Mouse (Mus musculus): ENCODE measurements around the gene Itgal. TPM values are rescaled to one million over a fixed set of nuclear protein-coding genes. Genes with fewer than 3 reads are reported as not detected.

Gene Itgal
- polyA plus RNA-seq, 1 experiment, result 1.3 TPM

DNA sequence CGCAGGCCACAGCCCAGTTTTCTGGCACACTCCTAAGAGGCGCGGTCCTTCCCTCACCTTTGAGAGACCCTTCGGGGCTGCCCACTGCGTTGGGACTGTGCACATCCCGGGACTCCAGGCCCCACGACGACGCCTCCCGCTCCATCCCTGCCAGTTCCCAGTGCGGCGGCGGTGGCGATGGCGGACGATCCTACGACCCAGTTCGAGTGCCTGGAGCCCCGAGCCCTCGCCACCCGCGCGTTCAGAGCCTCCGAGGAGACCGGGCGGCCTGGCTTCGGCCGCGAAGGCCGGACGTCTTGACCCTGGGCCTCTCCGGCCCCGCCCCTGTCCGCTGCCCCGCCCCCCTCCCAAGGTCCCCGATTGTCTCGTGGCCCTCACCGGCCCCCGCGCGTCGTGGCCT lies 49.0 kb downstream of the Itgal start:
- Histone ChIP-seq H3K27ac (ENCODE audit: insufficient read depth, low read length) (peak overlapping the region; percentile 100), H3K4me3 (ENCODE audit: insufficient read depth, low read length) (peak overlapping the region; percentile 97), H3K4me1 (ENCODE audit: control insufficient read depth, insufficient read depth, low read length) (peaks cover 4% of the 10 kb centered on the region; the same call in 1 of the 2 replicates)
- TF ChIP-seq CTCF (IDR thresholded peaks at IDR 0.05; ENCODE audit: extremely low read depth, insufficient read depth, low read length), result no peak
- TF ChIP-seq POLR2A (IDR thresholded peaks at IDR 0.05; ENCODE audit: extremely low read depth, insufficient read depth, low read length), result no peak

DNA sequence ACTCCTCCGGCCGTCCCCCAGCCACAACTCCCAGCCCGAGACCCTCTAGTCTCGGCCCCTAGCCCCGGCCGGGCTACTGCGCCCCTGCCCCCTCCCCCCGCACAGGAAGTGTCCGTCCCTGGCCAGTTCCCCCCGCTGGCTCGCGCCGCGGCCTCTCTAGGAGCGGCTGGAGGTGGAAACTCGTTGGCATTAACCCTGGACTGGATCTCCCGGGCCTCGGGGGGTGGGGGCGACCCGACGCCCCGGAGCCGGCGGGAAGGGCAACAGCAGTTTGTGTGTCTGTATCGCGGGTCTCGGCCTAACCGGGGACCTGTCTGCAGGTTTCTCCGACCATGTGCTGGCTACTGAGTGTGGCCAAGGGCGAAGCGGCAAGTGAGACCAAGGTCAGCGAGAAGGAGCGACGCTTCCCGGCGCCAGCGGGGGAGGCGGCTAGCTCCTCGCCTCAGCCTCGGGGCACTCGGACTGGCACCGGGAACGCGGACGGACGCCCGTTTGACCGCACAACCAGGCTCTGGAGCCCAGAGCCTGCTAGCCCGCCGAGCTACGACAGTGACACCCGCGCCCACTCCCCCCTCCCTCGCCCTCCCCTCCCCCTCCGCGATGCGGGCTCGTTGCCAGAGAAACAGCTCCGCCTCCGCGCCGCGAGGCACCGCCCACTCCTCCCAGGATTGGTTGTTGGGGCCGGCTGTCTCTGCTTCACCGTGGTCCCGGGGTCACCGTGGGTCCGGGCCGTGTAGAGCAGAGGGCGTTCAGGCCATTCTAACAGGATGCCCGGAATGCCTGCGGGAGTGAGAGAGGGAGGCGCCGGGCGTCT lies 49.7 kb downstream of the Itgal start, which contains the start of gene Zfp768:
Zfp768 (minus strand) TSS at position 78 of the 814 bp plus-strand sequence.
- H3K4me1 ChIP-seq (ENCODE audit: control insufficient read depth, insufficient read depth, low read length), result peaks cover 4% of the 10 kb centered on the region; the same call in 1 of the 2 replicates
- H3K27ac ChIP-seq (ENCODE audit: insufficient read depth, low read length), result peak within 1 kb of the TSS; percentile 100
- peak within 1 kb of the TSS; percentile 97 for H3K4me3 ChIP-seq (ENCODE audit: insufficient read depth, low read length)
- TF ChIP-seq POLR2A (IDR thresholded peaks at IDR 0.05; ENCODE audit: extremely low read depth, insufficient read depth, low read length) (peak; percentile 53; the same call in 1 of the 2 replicates), CTCF (IDR thresholded peaks at IDR 0.05; ENCODE audit: extremely low read depth, insufficient read depth, low read length) (no peak)

DNA sequence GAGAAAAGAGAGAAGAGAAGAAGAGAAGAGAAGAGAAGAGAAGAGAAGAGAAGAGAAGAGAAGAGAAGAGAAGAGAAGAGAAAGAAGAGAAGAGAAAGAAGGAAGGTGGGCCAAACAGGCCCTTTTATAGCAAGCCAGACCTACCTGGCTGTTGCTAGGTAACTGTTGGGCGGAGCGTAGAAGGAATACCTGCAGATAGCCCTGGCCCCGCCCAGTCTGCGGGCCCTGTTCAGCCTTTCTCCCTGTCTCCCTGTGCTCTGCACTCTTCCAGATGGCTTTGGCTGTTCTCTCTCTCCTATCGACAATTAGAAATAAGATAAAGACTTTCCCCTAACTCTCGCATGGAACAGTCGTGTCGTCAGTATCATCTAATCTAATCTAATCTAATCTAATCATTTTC lies 50.6 kb downstream of the Itgal start:
- no peak overlapping the region for H3K27ac ChIP-seq (ENCODE audit: insufficient read depth, low read length)
- H3K4me1 ChIP-seq (ENCODE audit: control insufficient read depth, insufficient read depth, low read length), result peaks cover 4% of the 10 kb centered on the region; the same call in 1 of the 2 replicates
- peak overlapping the region; percentile 97; the same call in 1 of the 2 replicates for H3K4me3 ChIP-seq (ENCODE audit: insufficient read depth, low read length)
- no peak for TF ChIP-seq POLR2A (IDR thresholded peaks at IDR 0.05; ENCODE audit: extremely low read depth, insufficient read depth, low read length)
- no peak for TF ChIP-seq CTCF (IDR thresholded peaks at IDR 0.05; ENCODE audit: extremely low read depth, insufficient read depth, low read length)

DNA sequence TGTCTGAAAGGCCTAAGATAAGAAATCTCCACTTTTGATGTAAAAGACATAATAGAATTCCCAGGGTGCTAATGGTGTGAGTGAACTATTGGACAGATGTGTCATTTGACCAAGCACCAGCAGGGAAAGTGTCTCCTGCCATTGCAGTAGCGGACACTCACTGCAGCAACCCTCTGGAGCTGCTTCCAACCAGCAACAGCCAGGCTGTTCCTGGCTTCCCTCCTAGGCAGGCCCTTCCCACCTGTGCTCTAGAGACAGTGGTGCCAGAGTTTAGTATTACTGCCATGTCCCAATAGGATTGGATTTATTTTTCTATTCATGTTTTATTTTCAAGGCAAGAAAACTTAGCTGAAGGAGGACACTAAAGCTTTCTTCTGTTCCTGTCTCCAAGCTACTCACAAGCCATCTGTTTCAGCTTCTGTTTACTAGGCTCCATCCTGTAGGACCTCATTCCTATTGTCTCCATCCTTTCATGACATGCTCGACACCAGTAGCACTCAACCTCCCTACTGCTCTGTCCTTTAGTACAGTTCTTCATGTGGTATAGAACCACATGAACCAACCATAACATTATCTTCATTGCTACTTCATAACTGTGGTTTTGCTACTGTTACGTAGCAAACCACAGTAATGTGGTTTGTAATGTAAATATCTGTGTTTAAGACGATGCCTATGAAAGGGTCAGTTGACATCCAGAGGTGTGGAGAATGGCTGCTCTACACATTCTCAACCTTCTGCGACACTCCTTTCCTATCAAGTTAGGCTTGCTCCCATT lies 55.4 kb downstream of the Itgal start:
- Histone ChIP-seq H3K27ac (ENCODE audit: insufficient read depth, low read length) (no peak overlapping the region), H3K4me1 (ENCODE audit: control insufficient read depth, insufficient read depth, low read length) (peaks cover 4% of the 10 kb centered on the region; the same call in 1 of the 2 replicates)
- TF ChIP-seq CTCF (IDR thresholded peaks at IDR 0.05; ENCODE audit: extremely low read depth, insufficient read depth, low read length), result no peak
- TF ChIP-seq POLR2A (IDR thresholded peaks at IDR 0.05; ENCODE audit: extremely low read depth, insufficient read depth, low read length), result no peak

DNA sequence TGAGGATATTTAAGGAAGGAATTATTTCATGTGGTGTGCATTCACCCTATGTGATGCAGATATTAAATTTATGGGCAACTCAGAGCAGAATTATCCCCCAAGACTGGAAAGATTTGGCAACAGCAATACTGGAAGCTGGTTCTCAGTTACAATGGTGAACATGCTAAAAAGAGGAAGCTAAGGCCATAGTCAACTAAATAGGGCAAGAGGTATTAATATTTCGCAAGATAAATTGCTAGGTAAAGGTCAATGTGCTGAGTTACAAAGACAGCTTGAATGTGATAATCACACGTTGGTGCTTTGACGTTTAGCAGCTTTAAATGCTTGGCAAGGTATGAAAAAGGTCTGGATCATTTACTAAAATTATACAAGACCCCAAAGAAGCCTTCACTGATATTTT lies 59.7 kb downstream of the Itgal start:
- TF ChIP-seq POLR2A (IDR thresholded peaks at IDR 0.05; ENCODE audit: extremely low read depth, insufficient read depth, low read length) (no peak), CTCF (IDR thresholded peaks at IDR 0.05; ENCODE audit: extremely low read depth, insufficient read depth, low read length) (no peak)
- Histone ChIP-seq H3K4me3 (ENCODE audit: insufficient read depth, low read length) (no peak overlapping the region), H3K27ac (ENCODE audit: insufficient read depth, low read length) (no peak overlapping the region), H3K4me1 (ENCODE audit: control insufficient read depth, insufficient read depth, low read length) (no peaks in the 10 kb centered on the region)

More for the DNA sequence above, 55.4 kb downstream of the Itgal start:
- no peak overlapping the region for H3K4me3 ChIP-seq (ENCODE audit: insufficient read depth, low read length)

DNA sequence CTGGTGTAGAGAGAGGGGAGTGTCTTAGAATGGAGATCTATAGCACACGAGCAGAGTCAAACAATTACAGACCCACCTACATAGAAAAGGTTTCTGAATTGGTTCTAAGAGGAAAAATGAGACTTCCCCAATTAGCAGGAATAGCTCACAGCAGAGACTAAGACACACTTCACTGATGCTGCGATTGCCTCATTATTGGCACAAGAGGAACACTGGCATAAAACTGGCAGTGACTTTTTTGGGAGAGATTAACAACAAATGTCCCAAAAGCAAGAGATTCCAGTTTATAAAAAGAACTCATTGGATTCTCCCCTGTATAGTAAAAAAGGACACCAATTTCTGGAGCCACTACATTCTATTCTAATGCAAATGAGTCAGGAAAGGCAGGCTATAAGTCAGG lies 61.8 kb downstream of the Itgal start:
- Histone ChIP-seq H3K4me3 (ENCODE audit: insufficient read depth, low read length) (no peak overlapping the region), H3K4me1 (ENCODE audit: control insufficient read depth, insufficient read depth, low read length) (no peaks in the 10 kb centered on the region), H3K27ac (ENCODE audit: insufficient read depth, low read length) (no peak overlapping the region)
- no peak for TF ChIP-seq CTCF (IDR thresholded peaks at IDR 0.05; ENCODE audit: extremely low read depth, insufficient read depth, low read length)
- no peak for TF ChIP-seq POLR2A (IDR thresholded peaks at IDR 0.05; ENCODE audit: extremely low read depth, insufficient read depth, low read length)

DNA sequence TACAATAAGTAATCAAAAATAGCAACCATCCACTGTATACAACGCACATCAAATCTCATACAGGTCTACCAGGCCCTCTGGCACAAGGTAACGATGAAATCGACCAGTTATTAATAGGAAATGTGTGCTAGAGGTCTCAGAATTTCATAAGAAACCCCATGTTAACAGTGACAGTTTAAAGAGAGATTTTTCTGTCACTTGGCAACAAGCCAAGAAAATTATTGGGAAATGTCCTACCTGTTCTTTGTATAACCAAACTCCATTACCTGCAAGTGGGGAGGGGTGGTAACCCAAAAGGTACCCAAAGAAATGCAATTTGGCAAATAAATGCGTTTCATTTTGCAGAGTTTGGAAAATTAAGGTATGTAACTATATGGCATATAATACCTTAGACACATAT lies 62.4 kb downstream of the Itgal start:
- H3K4me1 ChIP-seq (ENCODE audit: control insufficient read depth, insufficient read depth, low read length), result no peaks in the 10 kb centered on the region
- H3K27ac ChIP-seq (ENCODE audit: insufficient read depth, low read length), result no peak overlapping the region
- H3K4me3 ChIP-seq (ENCODE audit: insufficient read depth, low read length), result no peak overlapping the region
- no peak for TF ChIP-seq POLR2A (IDR thresholded peaks at IDR 0.05; ENCODE audit: extremely low read depth, insufficient read depth, low read length)
- TF ChIP-seq CTCF (IDR thresholded peaks at IDR 0.05; ENCODE audit: extremely low read depth, insufficient read depth, low read length), result no peak

DNA sequence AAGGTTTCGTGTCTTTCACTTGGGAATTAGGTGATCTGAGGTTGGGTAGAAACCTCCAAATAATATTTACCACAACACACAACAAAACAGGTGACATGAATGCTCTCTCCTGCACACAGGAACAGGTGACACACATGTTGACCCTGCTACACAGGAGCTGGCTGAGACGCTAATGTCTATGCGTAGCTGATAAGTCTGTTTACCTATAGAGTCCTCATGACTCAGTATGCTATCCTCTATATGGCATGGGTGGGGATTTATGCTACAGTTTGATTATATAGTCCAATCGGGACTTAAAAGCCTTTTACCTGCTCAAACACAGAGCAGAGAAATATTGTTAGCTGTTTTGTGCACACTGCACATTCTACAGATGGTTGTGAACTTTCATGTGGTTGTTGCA lies 64.2 kb downstream of the Itgal start:
- TF ChIP-seq CTCF (IDR thresholded peaks at IDR 0.05; ENCODE audit: extremely low read depth, insufficient read depth, low read length), result no peak
- TF ChIP-seq POLR2A (IDR thresholded peaks at IDR 0.05; ENCODE audit: extremely low read depth, insufficient read depth, low read length), result no peak

DNA sequence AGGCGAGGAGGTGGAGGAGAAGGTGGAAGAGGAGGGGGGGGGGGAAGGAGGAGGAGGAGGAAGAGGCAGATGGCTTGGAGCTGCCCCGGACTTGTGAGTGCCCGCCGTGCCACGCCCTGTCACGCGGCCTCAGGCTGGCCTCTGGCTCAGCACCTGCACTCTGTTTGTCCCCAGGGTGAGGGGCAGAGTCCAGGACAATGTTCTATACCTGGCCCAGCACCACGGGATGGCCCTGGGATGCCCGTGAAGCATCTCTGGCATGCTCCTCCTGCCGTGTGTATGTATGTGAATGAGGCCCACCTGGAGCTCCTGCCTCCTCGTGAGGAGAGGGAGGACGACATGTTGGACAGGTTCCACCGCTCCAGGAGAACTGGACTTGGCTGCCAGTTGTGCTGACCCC lies 65.4 kb downstream of the Itgal start:
- Histone ChIP-seq H3K27ac (ENCODE audit: insufficient read depth, low read length) (no peak overlapping the region), H3K4me1 (ENCODE audit: control insufficient read depth, insufficient read depth, low read length) (no peaks in the 10 kb centered on the region), H3K4me3 (ENCODE audit: insufficient read depth, low read length) (no peak overlapping the region)
- no peak for TF ChIP-seq CTCF (IDR thresholded peaks at IDR 0.05; ENCODE audit: extremely low read depth, insufficient read depth, low read length)
- TF ChIP-seq POLR2A (IDR thresholded peaks at IDR 0.05; ENCODE audit: extremely low read depth, insufficient read depth, low read length), result no peak

More for the DNA sequence above, 64.2 kb downstream of the Itgal start:
- H3K4me3 ChIP-seq (ENCODE audit: insufficient read depth, low read length), result no peak overlapping the region
- H3K27ac ChIP-seq (ENCODE audit: insufficient read depth, low read length), result no peak overlapping the region
- H3K4me1 ChIP-seq (ENCODE audit: control insufficient read depth, insufficient read depth, low read length), result no peaks in the 10 kb centered on the region
